Mouse (Mus musculus) T-cell, adult 2 months (primary cell): ENCODE results near the gene Cyp27a1.

Experiments
- DNase-seq: peaks from one replicate; pipeline ENCODE4 v3.0.0; 2022; ENCODE audit warnings: low spot score

Cyp27a1 gene

GRCm38 (mm10) chr1:74718113-74718512 lies 4.7 kb downstream of the Cyp27a1 start:
- no peak for DNase-seq

- DNase-seq, result no peak
Measured at GRCm38 (mm10) chr1:74719281-74719680, 5.9 kb downstream of the Cyp27a1 start.

DNA sequence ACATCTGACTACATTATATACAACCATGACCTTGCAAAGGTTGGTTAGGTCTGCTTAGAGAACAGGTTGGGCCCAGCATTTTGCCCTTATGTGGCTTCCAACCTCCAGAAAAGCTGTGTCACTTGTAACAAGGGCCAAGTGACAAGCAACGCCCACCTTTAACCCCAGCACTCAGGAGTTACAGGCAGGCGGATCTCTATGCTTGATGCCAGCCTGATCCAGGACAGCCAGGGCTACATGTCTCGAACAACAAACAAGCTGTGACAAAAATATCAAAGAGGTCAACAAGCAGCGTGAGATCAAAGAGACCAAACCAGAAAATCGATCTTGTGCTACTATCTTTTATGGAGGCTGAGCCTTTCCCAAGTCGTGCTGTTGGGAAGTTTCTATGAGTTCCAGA lies 8.3 kb downstream of the Cyp27a1 start:
- no peak for DNase-seq

GRCm38 (mm10) chr1:74723748-74724147 lies 10.4 kb downstream of the Cyp27a1 start:
- DNase-seq, result no peak

GRCm38 (mm10) chr1:74726114-74726513 lies 12.7 kb downstream of the Cyp27a1 start:
- DNase-seq, result no peak

DNA sequence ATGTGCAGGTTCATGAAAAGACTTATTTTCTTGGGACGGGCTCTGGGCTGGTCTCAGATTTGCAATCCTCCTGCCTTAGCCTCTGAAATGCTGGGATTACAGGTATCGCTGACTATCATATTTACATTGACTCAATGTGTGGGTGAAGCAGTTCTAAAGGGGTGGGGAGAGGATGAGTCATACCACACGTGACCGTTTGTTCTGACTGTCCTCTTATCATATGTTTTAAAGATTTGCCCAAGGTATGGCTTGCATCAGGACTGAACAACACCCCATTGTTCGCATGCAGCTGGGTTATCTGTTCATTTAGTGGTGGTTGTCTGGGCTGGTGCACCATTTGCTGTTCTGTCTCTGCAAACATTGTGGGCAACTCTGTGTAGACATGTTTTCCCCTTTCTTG lies 13.3 kb downstream of the Cyp27a1 start:
- DNase-seq, result no peak

DNA sequence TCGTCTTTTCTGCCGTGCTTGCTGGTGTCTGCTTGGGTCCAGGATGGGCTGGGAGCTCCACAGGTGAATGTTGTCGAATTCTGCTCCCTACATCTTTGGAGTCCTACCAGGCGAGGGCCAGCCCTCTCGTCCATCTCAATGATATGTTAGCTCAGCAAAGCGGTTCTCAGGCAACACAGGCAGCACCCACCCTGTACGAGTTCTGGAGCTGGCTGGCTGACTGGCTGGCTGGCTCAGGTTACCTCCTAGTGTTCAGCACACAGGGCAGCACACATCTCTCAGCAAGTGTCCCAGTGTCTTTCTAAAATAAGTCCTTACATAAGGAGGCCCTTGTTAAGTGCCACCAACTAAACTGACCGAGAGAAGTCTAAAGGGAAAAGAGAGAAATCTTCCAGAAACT lies 15.1 kb downstream of the Cyp27a1 start:
- no peak for DNase-seq

GRCm38 (mm10) chr1:74736977-74737376 lies 23.6 kb downstream of the Cyp27a1 start:
- no peak for DNase-seq

- DNase-seq, result no peak
Measured at GRCm38 (mm10) chr1:74737500-74737899, 24.1 kb downstream of the Cyp27a1 start.

GRCm38 (mm10) chr1:74740846-74741245 lies 27.5 kb downstream of the Cyp27a1 start:
- no peak for DNase-seq

DNA sequence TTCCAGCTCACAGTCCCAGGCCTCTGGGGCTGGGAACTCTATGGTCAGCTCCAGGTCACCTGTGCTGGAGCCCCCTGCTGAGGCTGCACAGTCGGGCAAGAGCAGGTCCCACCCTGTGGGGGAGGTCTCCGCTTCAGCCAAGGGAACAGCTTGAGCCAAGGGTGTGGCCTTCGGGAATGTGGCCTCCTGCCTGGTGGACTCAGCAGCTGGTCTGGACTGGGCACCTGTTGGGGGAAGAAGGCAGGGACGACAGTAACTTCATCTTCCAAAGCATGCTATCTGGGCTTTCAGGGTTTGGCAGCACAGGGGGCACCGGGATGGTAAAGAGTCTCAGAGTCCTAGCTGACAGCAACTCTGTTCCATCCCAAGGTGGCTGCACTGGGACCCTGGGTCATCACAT lies 34.0 kb downstream of the Cyp27a1 start:
- DNase-seq, result no peak

- DNase-seq, result peak; percentile 17
Measured at GRCm38 (mm10) chr1:74748643-74749271, 35.4 kb downstream of the Cyp27a1 start, which contains the start of gene Prkag3. Gene Prkag3, minus strand, starts transcription at chr1:74749221.

DNA sequence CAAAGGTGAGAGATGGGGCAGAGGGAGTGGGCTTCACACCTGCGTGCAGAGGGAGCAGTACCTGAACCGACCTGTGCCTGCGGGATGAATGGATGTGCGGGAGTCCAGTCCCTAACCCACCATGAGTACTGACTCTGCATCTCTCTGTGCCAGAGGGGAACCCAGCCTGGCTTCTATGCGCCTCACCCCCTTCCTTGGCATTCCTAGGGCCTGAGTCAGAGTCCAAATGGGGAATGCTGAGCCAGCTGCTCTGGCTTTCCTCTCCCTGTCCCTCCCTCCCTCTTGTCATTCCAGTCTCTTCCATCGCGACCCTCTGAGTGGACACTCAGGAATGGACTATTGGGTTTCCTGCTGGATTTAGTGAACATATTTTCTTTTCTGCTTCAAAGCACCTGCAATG lies 35.9 kb downstream of the Cyp27a1 start:
- no peak for DNase-seq

DNA sequence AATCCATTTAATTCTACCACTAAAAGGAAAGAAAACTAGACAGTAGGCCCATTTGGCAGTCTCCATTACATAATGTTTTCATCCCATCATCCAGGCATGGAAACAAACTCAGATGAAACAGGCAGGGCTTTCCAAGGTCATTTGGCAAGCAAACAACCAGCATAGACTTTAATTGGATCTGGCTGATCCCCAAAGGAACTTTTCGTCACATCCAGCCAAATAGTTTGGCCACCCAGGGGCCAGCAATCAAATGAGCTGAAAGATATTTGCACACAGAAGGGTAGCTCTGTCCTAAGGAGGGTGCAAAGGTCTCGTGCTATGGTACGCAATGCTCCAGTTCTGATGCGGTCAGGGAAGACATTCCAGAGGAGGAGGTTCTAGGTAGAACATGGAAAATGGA lies 37.3 kb downstream of the Cyp27a1 start:
- no peak for DNase-seq

GRCm38 (mm10) chr1:74752150-74752549 lies 38.8 kb downstream of the Cyp27a1 start:
- DNase-seq, result no peak

DNA sequence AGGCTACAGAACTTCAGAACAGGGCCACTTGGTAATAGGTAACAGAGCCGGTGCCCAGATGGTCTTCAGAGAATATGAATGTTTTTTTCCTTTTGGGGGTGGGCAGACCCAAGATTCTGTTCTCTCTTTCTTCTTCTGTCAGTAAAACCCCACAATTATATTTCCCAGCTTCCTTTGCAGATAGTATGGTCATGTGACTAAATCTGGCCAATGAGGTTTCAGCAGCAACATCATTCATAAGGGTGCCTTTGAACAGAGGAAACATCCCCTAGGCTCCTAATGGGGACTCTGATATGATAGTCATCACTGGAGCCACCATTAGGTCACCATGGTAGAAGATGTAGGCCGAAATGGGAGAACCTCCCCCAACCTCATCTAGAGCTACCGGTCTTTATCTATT lies 39.5 kb downstream of the Cyp27a1 start:
- DNase-seq, result no peak

- no peak for DNase-seq
Measured at GRCm38 (mm10) chr1:74753266-74753974, 40.0 kb downstream of the Cyp27a1 start.

- DNase-seq, result no peak
Measured at GRCm38 (mm10) chr1:74754175-74754785, 40.9 kb downstream of the Cyp27a1 start.

GRCm38 (mm10) chr1:74759773-74760172 lies 46.4 kb downstream of the Cyp27a1 start:
- no peak for DNase-seq

DNA sequence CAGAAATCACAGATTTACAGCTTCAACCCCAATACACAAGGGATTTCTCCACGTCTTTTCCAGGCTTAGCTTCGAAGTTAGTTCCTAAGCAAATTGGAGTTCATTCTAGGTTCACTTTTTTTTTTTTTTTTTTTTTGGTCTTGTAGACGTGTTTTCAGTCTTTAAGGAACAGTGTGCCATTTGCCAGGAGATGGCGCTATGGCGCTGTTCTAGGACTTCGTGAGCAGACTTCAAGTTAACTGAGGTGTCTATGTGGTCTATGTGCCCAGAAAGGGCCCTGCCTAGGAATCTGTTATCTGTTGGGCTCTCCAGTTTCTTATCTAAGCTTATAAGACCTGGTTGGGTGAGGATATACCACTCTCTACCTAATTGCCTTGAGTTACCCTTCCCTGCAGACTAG lies 49.7 kb downstream of the Cyp27a1 start:
- peak; percentile 51 for DNase-seq

DNA sequence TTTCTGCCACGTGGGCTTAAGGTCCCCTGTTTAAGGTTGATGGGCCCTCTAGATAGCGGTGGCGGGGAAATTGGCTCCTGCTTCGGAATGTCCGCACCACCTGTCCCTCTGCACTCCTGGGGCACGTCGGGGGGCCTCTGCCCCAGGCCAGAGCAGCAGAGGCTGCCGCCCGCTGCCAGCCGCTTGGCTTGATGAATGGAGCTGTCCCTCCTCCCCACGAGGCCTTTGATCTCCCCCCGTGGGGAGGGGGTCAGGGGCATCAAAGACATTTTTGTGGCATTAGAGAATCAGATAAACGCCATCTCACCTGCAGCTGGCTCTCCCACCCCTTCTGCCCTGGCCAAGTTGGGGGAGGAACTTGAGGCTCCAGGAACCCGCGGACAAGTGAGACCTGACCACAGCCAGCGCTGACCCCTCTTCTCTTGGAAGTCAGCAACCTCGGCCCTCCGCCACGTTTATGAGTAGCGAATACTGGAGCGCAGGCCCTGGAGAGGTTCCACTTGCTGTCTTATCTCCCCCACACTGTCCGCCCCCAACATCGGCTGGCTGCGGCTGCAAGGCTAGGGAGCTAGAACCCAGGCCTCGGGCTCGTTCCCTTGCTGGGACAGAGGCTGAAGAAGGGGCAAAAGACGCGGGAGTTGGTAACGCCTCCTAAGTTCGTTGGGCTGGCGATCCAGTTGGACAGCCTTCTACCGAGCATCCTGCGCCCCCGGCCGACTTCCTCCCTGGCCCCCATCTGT lies 57.5 kb downstream of the Cyp27a1 start:
- no peak for DNase-seq

DNA sequence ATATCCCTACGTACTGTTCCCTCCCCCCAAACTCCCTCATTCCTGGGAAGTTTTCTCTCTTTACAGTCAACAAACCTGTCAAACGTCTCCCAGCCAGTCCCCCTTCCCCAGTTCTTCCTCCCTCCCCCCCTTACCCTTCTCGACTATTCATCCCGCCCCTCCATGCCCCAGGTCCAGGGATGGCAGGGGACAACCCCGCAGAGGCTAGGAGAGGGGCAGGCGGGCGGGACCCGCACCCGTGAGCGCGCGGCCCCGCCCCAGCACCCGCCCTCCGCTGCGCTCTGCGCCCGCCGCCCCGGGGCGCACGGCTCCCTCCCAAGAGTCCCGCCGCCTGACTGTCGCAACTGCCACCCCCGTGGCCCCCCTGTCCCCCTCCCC lies 58.1 kb downstream of the Cyp27a1 start:
- DNase-seq, result no peak

GRCm38 (mm10) chr1:74771845-74771930 lies 58.3 kb downstream of the Cyp27a1 start, which contains the start of gene Wnt6:
Gene Wnt6, plus strand, starts transcription at chr1:74771892.
- DNase-seq, result no peak
